Mouse (Mus musculus) left cerebral cortex, postnatal 25 days (tissue): Measurements from ENCODE around the gene Gm3285. TPM values are rescaled to one million over a fixed set of nuclear protein-coding genes. Genes with fewer than 3 reads are reported as not detected.

ENCODE experiments used
- DNase-seq, 2 experiments: peaks; one replicate each; pipeline ENCODE4 v3.0.0; 2022; ENCODE audit warnings: low spot score in 2 of 2, mixed read lengths in 1 of 2
- intact Hi-C: fragments of 180-260 bp; cut with DNase I; formaldehyde crosslinking; loops from one replicate; pipeline ENCODE4 v1.15.1; 2025
- total RNA-seq, 2 experiments: library from RNA; stranded (reverse); gene quantifications; 2 replicates each; pipeline ENCODE4 v1.2.3; 2021

Gene Gm3285
- total RNA-seq, result not detected

DNA sequence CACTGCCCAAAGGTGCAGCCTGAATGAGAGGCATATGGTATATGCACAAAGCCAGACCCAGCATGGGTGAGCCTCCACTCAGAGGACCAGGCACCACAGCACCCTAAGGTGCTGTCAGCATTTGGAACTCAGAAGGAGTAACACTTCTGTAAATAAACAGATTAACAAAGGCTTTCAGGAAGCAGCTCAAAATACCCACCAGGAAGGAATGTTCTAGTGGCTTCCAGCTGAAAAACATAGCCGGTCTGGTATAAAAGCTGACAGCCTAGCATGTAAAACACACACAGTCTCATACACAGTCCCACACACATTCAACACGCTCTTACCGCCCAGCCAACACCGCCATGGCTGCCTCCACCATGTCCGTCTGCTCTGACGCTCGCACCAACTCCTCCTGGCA is at the start of gene Gm3285:
TSS of gene Gm3285 (plus strand) at position 301 of the 400 bp plus-strand sequence.
- intact Hi-C loops, result no loop called here
- no peak for DNase-seq

DNA sequence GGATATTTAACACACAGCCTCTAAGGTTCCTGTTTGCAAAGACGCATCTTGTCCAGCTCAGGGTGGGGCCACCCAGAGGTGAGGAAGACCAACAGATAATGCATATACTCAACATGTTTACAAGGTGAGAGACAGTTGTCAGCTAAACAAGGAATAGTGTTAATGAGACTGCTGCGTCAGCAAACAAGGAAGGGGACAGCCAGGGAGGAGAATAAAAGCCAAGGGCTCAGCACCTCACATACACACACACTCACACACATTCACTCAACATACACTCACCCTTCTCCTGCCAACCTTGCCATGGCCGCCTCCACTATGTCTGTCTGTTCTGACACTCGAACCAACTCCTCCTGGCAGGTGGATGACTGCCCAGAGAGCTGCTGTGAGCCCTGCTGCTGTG is 47.4 kb upstream of the Gm3285 start, which contains the start of gene Gm2696:
TSS of gene Gm2696 (plus strand) at position 301 of the 400 bp plus-strand sequence.
- DNase-seq, result no peak
- intact Hi-C loops, result no loop called here

DNA sequence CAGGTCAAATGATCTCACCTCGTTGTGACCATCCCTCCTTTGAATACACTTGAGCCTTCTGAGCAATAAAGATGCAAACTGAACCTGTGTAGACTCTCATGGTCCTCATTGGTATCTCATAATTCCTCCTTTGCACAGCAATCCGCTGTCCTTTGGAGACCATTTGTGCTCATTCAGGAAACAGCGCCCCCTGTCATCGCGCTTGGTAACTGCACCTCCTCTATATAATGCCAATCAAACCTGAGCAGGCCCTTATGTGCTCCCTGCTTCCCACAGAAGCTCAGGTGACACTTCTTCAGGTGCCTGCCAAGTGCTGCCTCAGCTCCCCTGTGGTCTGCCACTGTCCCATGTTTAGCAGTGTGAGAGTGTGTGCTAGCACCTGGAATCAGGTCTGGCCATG is 46.3 kb upstream of the Gm3285 start:
- intact Hi-C loops, result no loop called here
- no peak for DNase-seq

DNA sequence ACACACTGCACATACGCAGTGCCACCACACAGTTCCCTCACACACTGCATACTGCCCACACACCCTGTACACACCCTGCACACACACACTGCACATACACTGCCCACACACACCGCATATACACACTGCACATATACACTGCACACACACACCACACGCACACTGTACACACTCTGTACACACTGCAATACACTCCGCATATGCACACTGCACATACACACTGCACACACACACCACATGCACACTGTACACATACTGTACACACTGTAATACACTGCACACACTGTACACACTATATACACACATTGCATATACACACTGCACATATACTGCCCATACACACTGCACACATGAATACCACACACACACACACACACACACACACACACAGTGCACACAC is 43.3 kb upstream of the Gm3285 start:
- no peak for DNase-seq
- intact Hi-C loops, result no loop called here

DNA sequence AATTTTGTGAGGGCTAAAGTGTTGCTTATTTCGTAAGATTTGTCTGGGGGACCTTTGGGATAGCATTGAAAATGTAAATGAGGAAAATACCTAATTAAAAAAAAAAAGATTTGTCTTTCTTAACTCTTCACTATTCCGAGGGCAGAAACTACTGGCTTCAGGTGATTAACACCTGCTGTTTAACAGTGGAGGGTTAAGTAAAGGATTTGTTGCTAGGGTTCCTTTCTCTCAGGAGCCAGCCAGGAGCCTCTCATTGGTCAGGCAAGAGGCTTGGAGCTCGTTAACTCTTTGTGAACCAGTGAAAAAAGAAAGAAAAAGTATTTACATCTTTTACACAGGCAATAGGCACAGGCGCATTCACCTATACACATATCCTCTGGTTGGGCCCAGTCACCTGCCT is 42.6 kb upstream of the Gm3285 start:
- intact Hi-C loops, result no loop called here
- no peak for DNase-seq

DNA sequence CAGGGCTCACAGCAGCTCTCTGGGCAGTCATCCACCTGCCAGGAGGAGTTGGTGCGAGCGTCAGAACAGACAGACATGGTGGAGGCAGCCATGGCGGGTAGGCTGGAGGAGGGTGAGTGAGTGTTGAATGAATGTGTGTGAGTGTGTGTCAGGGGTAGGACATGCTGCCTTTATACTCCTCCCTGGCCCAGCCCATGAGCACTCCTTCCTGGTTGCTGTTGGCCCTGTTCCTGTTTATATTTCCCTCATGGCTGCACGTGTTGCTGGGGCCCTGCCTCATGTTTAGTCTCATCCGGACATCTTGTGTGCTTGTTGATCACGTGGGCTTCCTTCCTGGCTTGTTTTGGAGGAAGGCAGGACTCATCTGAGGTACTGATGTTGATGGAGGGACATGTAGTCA is 34.8 kb upstream of the Gm3285 start, which contains the start of gene Krtap10-4:
TSS of gene Krtap10-4 (minus strand) at position 145 of the 400 bp plus-strand sequence.
- intact Hi-C loops, result no loop called here
- DNase-seq, result no peak

DNA sequence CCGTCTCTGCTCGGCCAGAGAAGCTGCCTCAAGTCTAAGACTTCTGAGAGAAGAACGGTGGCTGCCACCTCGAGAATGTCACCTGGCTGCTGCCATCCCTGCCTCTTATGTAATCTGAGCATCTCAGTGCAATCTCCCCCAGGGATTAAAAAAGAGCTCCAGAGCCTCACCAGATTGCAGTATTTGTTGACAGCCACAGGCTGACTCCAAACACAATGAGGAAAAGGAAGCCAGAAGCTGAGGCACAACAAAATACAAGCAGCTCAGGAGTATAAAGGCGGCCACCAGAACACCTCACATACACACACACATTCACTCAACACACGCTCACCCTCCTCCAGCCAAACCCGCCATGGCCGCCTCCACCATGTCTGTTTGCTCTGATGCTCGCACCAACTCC is 26.1 kb upstream of the Gm3285 start, which contains the start of gene Krtap10-10:
TSS of gene Krtap10-10 (plus strand) at position 301 of the 400 bp plus-strand sequence.
- DNase-seq, result peak in 1 of 2 experiments; percentile 37
- intact Hi-C loops, result no loop called here

DNA sequence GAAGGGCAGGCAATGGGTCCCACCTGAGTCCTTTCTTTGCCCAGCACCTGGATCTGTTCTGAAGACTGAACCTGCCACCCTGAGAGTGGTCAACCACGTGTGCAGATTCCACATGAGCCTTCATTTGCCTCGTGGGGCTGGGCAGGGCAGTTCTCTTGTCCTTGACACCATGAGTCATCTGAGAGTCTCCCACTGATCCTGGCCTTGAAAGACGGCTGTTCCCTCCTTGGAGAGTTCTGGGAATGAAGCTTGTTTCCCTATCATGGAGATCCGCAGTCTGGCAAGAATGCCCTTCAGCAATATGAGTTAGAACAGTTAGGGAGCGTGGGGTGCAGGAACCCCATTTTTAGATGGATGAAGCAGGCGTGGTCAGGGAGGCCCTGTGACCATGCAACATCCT is 22.8 kb upstream of the Gm3285 start:
- intact Hi-C loops, result no loop called here
- no peak for DNase-seq

DNA sequence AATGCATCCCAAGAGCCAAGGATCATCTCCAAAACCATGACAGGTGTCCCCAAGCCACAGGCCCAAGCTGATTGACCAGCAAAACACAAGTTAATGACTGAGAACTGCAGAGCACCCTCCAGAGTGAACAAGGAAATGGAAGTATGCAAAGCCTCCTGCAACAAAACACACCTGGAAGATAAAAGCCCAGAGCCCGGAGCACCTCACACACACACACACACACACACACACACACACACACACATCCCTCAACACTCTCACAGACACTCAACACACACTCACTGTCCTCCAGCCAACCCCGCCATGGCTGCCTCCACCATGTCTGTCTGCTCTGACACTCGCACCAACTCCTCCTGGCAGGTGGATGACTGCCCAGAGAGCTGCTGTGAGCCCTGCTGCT is 15.3 kb upstream of the Gm3285 start, which contains the start of gene Gm36176:
TSS of gene Gm36176 (plus strand) at position 301 of the 400 bp plus-strand sequence.
- no peak for DNase-seq
- intact Hi-C loops, result no loop called here

DNA sequence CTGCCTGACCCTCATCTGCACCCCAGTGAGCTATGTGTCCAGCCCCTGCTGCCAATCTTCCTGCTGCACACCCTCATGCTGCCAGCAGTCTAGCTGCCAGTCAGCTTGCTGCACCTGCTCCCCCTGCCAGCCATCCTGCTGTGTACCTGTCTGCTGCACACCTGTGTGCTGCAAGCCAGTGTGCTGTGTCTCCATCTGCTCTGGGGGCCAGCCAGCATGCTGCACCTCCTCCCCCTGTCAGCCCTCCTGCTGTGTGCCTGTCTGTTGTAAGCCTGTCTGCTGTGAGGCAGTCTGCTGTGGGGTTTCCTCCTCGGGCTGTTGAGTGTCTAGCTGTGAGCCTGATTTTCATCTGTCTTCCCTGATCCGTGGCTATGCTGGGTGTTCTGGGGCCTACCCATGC is 14.8 kb upstream of the Gm3285 start:
- no peak for DNase-seq
- intact Hi-C loops, result no loop called here

DNA sequence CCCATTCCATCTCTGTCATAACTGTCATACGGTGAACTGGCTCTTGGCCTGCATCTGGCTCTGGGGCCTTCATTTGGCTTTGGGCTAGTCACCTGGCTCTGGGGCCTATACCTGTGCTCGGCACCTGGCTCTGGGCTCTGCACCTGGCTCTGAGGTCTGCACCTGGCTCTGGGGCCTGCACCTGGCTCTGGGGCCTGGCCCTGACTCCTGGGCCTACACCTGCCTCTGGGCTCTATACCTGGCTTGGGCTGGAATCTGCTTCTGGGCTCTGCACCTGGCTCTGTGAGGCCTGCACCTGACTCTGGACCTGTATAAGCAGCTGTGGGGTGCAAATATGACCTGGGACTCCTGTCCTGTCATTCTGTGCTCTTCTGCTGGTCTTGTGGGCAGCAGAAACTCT is 14.2 kb upstream of the Gm3285 start:
- DNase-seq, result no peak
- intact Hi-C loops, result no loop called here

DNA sequence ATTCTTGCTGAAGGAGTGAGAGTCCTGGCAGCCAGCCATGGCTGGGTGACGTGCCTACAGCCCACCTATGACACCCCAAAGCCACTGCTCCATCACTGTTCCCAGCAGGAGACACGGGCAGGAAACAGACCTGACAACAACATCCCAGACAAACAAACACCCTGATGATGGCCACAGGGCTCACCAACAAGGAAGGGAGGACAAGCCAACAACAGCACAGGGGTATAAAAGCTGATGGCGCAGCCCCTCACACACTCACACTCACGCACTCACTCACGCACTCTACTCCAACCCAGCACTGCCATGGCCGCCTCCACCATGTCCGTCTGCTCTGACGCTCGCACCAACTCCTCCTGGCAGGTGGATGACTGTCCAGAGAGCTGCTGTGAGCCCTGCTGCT is 9.2 kb upstream of the Gm3285 start, which contains the start of gene Gm10318:
TSS of gene Gm10318 (plus strand) at position 301 of the 400 bp plus-strand sequence.
- DNase-seq, result no peak
- intact Hi-C loops, result no loop called here

DNA sequence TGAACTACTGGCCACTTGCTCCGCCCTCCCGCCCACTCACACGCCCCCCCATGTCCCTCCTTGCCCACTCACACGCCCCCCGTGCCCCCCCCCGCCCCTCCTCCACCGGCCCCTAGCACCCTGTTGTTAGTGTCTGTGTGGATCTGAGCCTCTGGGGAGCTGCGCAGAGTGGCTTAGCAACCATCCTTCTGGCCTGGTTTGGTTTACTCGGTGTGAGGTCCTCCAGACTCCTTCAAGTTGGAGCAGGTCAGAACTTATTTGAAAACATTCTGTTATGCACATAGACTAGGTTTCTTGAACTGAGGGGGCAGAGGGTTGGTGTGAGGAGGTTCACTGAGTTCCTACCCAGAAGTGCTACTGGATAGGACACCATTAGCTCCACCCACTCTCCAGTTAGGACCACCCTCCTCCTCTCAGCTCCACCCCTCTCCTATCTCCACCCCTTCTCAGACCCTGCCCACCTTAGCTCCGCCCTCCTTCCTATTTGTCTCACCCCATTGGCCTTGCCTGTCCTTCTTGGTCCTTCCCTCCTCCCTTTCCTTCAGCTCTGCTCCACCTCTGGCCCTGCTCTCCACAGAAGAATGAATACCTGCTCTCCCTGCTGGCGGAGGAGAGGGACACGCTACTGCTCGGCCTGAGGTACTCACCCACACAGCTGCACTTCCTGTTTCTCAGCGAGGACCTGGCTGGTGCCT is 2.4 kb downstream of the Gm3285 start:
- no peak for DNase-seq
- intact Hi-C loops, result no loop called here

DNA sequence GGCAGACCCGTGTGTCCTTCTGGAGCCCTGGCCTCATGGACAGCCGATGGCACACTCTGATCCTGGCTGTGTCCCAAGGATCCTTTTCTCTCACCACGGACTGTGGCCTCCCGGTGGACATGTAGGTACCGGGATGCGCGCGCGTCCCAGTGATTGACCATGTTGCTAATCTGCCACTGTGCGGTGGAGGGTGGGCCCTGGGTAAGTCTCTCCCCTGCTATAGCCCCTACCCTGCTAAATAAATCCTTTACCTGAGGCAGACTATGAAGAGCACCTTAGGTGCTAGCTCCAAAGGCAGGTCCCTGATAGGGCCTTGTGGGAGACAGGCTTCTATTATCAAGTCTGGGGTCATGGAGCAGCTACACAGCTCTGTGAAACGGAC is 3.0 kb downstream of the Gm3285 start:
- intact Hi-C loops, result no loop called here

DNA sequence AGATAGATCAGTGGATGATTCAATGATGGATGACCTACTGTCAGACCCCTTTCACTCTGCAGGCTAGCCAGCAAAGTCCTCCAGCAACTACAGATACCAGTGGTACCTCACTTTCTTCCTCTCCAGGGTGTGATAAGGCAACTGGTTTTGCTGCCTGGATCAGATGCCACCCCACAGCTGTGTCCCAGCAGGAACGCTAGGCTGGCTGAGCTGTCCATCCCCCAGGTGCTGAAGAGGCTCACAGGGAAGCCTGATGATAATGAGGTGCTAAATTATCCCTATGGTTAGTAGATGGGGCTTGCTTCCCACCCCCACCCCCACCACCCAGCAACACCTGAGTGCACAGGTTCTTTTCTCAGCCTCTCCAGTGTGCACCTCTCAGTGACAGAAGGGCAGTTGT is 5.8 kb downstream of the Gm3285 start:
- no peak for DNase-seq
- intact Hi-C loops, result no loop called here

More for the DNA sequence above, 3.0 kb downstream of the Gm3285 start:
- DNase-seq, result no peak

DNA sequence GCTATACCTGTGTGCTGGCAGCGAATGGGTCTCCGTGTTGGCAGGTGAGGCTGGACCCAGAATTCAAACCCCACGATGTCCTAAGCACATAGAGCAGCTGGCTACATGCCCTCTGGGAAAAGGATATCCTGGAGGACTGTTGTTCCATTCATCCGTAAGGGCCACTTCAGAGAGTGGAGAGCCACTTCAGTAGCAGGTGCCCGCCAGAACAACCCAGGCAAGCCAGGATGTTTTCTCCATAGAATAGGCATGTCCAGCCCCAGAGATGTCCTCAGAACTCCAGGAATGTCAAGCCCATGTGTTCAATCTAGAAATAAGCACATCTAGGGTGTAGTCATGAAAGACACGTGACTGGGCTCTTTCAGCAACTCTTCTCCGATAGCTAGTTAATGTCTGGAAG is 7.9 kb downstream of the Gm3285 start:
- intact Hi-C loops, result no loop called here
- no peak for DNase-seq

DNA sequence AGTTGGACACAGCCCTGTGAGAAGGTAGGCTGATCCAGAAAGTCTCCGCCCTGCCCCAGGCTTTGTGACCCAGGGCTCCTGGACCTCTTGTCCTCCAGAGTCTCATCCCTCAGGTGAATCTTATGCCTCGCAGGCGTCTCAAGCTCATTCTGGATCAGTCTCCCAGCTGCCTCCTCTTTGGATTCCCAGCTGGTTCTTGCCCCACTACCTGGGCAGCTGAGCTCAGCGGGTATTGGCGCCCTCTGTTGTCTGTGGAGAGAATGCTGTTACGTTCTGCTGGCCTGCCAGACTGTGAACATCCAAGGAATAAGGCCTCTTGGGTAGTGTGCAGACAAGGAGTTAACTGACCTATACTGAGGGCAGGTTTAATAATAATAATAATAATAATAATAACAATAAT is 17.2 kb downstream of the Gm3285 start:
- intact Hi-C loops, result loop anchor here (2.0 to 5.0 kb wide), 3 partner anchors 152 to 362 kb away; partner anchors contain the start of genes Fam207a and Gm10100
- DNase-seq, result peak; percentile 42 to 55

DNA sequence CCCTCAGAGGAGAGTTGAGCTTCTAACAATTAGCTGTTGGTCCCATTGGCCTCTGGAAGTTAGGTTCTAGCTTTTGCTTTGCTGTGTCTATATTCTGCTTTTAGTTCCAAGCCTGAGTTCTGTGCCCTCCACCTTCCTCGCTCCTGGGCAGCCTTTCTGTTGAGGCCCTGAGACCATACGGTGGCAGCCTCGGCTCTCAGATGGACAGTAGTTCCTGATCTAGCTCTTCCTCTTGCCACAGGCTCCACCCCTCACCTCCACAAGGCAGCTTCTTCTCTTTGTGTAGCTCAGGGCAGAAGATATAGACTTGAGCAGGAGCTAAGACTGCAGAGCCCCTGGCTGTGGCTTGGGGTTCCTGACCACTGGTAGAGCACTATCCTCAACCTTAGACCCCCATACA is 18.5 kb downstream of the Gm3285 start:
- DNase-seq, result no peak

DNA sequence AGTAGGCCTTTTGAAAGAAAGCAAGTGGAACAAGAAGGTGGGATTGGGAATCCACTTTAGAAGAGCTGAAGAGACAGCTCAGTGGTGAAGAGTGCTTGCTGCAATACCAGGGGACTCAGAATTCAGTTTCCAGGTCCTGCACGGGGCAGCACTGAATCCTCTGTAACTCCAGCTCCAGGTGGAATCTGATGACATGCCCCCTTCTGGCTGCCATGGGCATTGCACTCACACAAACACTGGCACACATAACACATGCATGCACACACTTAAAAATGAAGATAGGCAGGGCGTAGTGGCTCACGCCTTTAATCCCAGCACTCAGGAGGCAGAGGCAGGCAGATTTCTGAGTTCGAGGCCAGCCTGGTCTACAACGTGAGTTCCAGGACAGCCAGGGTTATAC is 20.8 kb downstream of the Gm3285 start:
- intact Hi-C loops, result no loop called here
- DNase-seq, result no peak

More for the DNA sequence above, 18.5 kb downstream of the Gm3285 start:
- intact Hi-C loops, result no loop called here

DNA sequence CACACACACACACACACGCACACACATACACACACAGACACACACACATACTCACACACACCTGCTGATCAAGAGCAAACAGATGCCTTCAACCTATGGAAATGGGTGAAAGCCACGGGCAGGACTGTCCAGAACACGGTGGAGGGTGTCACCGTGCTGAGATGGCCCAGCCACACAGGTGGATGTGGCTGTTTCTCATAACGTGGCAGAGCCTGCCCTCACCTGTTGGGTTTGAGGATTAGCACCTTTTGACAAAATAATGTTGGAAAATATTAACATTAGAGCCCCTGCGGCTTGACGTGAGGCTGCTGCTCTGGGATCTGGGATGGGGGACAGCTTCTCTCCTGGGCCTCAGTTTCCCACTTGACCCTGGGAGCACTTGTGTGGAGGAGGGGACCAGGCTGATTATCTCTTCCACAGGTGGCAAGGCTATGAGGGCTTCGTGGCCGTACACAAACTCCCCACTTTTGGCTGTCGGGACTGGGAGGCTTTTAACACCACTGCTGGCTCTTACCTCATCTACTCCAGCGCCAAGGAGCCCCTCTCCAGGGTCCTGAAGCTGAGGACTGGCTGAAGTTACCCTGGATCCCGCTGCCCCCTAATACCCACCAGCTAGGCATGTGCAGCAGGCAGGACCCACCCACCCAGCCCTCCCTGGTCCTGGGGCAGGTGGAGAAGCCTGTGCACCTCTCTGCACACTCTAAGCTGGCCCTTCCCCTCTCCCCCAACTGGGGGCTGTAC is 24.4 kb downstream of the Gm3285 start:
- DNase-seq, result no peak
- intact Hi-C loops, result no loop called here
